Mouse (Mus musculus) forebrain, embryonic 14.5 days (tissue): ENCODE measurements around the gene Cd6. TPM values are rescaled to one million over a fixed set of nuclear protein-coding genes. Genes with fewer than 3 reads are reported as not detected.

ENCODE experiments used
- ATAC-seq: fragments of 200-750 bp; cut with Nextera tagmentation; 2 replicates; pipeline ENCODE4 v1.8.0; 2017; ENCODE audit warnings: mild to moderate bottlenecking, moderate library complexity
- DNase-seq: peaks from one replicate; pipeline ENCODE4 v3.0.0-alpha.2; 2015; ENCODE audit warnings: low spot score
- H3K27ac ChIP-seq: fragments of 300-500 bp; sonication (generic); 2 replicates; pipeline ENCODE4 v1.5.1; 2014; ENCODE audit warnings: low read depth, mild to moderate bottlenecking, control low read depth, low read length, moderate library complexity
- H3K27me3 ChIP-seq: fragments of 300-500 bp; sonication (generic); replicated peaks from 2 replicates; pipeline ENCODE4 v1.6.1; 2014; ENCODE audit warnings: low read length, control low read depth, mixed read lengths; ENCODE audit not compliant: control insufficient read depth, insufficient read depth
- H3K36me3 ChIP-seq: fragments of 300-500 bp; sonication (generic); 2 replicates; pipeline ENCODE4 v1.6.1; 2014; ENCODE audit warnings: low read length, control low read depth; ENCODE audit not compliant: control insufficient read depth, insufficient read depth
- H3K4me1 ChIP-seq: fragments of 300-500 bp; sonication (generic); 2 replicates; pipeline ENCODE4 v1.6.1; 2014; ENCODE audit warnings: antibody characterized with exemption, low read length, control low read depth; ENCODE audit not compliant: control insufficient read depth, insufficient read depth
- H3K4me2 ChIP-seq: fragments of 300-500 bp; sonication (generic); 2 replicates; pipeline ENCODE4 v1.6.1; 2014; ENCODE audit warnings: mild to moderate bottlenecking, control low read depth, low read length
- H3K4me3 ChIP-seq: fragments of 300-500 bp; sonication (generic); 2 replicates; pipeline ENCODE4 v1.5.1; 2014; ENCODE audit warnings: low read depth, low read length, control low read depth
- H3K9ac ChIP-seq: fragments of 300-500 bp; sonication (generic); 2 replicates; pipeline ENCODE4 v1.6.1; 2014; ENCODE audit warnings: mild to moderate bottlenecking, low read length, control low read depth, moderate library complexity
- H3K9me3 ChIP-seq: fragments of 300-500 bp; sonication (generic); replicated peaks from 2 replicates; pipeline ENCODE4 v1.6.1; 2016; ENCODE audit warnings: low read length, control low read depth, mixed read lengths; ENCODE audit not compliant: control insufficient read depth
- WGBS: fragments of 180-500 bp; shearing (Covaris S2); extraction: QIAGEN DNeasy Blood & Tissue Kit; methylation state at CpG from one replicate; pipeline ENCODE4 v1.1.7; 2014; 5-methylcytosine and 5-hydroxymethylcytosine counted together
- polyA plus RNA-seq: library from polyadenylated mRNA; unstranded; fragments of >200 nt; fragmentation: Nextera tagmentation; extraction: Ambion mirVana; gene quantifications from 2 replicates; pipeline ENCODE4 v1.2.1, GENCODE M21; 2014

Cd6 gene
- polyA plus RNA-seq, 1 experiment from 2014 or later, result not detected

DNA sequence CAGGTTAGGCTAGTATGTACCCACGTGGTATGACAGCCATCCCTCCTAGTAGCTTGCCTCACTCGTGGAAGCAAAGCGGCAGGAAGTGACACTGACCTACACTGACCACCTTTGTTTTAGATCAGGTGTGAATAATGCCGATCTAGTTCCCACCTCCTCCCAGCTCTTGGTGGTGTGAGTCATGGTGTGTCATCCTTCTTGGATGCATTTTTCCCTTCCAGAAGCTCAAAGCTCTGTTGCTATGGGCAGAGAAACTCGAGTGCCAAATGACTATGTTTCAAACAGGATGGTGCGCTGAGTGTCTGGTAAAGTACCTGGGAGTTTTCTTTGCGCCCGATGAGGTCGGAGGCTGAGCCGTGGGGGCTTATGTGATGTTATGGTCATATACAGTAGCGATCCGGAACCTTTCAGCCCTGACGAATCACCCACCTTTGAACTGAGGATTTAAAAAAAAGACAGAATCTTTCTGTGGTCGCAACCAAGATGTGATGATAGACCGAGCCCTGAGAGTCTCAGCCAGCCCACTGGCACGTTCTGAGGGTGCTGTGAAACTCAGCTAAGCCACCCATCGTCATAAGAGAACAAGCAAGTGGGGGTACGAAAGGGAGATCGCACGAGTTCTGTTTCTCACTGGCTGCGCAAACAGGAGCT lies 66.4 kb downstream of the Cd6 start:
- Histone ChIP-seq H3K27me3 (no peaks in the 10 kb centered on the region), H3K4me3 (no peak overlapping the region), H3K9me3 (no peaks in the 10 kb centered on the region), H3K9ac (no peak overlapping the region), H3K27ac (no peak overlapping the region), H3K4me1 (no peaks in the 10 kb centered on the region), H3K36me3 (no peaks in the 10 kb centered on the region), H3K4me2 (no peak overlapping the region)
- ATAC-seq (no peak), DNase-seq (no peak)
- WGBS, result 89% methylated on average over 21 of the region's 21 CpGs

DNA sequence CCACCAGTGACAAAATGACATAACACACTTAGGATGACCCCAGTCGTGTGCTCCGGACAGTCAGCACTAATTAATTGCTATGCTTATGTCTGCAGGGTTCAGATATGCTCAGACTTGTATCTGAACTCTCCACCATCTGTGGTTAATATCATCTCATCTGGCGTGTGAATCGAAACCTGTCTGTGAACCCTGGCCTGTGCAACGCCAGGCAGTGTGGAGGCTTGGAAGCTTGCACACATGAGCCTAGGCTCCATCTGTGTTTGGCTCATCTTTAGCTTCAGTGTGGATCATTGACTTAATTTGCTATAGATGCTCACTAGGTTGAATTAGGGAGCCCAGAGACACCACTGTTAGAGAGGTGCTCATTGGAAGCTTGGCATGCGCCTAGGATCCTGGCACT lies 67.4 kb downstream of the Cd6 start:
- no peaks in the 10 kb centered on the region for H3K9me3 ChIP-seq
- no peaks in the 10 kb centered on the region for H3K27me3 ChIP-seq
- no peaks in the 10 kb centered on the region for H3K36me3 ChIP-seq
- ATAC-seq (no peak), DNase-seq (no peak)
- H3K9ac ChIP-seq, result no peak overlapping the region
- H3K4me1 ChIP-seq, result no peaks in the 10 kb centered on the region
- no peak overlapping the region for H3K4me2 ChIP-seq
- H3K4me3 ChIP-seq, result no peak overlapping the region
- H3K27ac ChIP-seq, result no peak overlapping the region
- WGBS, result 79% methylated on average over 6 of the region's 6 CpGs

DNA sequence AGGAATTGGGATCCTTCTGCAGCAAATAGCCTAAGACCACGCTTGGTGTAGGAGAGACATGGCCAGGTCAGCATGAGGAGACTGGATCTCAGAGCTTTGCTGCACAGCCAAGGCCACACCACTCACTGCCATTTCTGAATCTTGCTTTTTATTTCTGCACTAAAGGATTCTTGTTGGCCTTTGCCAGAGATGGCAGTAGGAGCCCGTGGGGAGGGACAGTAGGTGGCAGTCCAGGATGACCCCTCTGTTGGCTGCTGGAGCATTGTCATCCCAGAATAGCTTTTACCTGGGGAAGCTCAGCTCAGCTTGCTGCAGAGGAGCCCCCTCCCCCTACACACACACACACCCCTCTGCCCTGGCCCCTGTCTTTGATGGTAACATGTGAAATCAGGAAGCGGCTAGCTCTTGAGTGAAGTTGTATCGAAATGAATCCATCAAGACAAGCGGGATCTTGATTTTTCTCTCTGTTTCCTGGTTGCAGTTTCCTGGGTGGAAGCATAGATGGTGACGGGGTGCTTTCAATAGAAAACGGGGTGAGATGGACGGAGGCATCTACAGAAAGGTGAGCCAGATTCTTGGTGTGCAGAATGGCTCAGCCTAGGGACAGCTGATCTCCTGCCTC lies 68.0 kb downstream of the Cd6 start:
- Histone ChIP-seq H3K4me1 (no peaks in the 10 kb centered on the region), H3K4me3 (no peak overlapping the region), H3K27me3 (no peaks in the 10 kb centered on the region), H3K9me3 (no peaks in the 10 kb centered on the region), H3K27ac (no peak overlapping the region), H3K36me3 (no peaks in the 10 kb centered on the region), H3K9ac (no peak overlapping the region), H3K4me2 (no peak overlapping the region)
- no peak for ATAC-seq
- no peak for DNase-seq
- 89% methylated on average over 8 of the region's 8 CpGs for WGBS

DNA sequence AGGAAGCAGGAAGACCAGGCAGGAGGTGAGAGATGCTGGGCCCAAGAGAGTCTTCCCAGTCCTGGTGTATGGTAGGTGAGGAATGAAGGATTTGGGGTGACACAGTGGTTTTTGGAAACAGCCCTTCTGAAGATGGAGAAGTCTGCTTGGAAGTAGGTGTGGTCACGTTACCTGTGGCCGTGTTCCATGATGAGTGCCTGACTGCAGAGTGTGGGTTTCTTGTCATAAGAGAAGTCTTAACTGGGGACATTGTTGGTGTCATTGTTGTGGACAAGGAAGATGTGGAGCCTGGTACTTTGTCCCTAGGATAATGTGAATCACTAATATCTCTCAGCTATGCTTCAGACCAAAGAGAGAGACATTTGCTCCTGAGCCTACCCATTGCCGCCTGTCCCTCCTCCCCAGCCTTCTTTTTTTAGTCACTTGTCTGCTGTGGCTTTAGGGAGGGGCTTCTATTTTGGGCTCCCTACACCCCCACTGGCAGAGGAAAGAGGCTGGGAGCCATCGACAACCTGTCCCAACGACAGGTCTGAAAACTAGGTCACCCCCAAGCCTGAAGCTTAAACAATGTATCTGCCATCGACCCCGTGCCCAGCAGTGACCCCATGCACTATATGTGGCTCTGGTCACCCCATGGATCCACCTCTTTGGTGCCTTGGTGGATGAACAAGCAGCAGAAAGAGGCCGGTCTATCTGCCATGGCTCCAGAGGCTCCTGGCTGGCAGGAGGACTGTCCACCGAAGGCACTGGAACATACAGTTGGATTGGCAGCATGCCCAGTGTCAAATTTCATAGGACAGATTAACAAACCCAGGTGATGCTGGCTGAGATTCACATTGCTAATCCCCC lies 69.7 kb downstream of the Cd6 start:
- Histone ChIP-seq H3K27ac (no peak overlapping the region), H3K9ac (no peak overlapping the region), H3K36me3 (no peaks in the 10 kb centered on the region), H3K9me3 (no peaks in the 10 kb centered on the region), H3K27me3 (no peaks in the 10 kb centered on the region), H3K4me1 (no peaks in the 10 kb centered on the region), H3K4me2 (no peak overlapping the region), H3K4me3 (no peak overlapping the region)
- 88% methylated on average over 9 of the region's 9 CpGs for WGBS
- ATAC-seq, result no peak
- no peak for DNase-seq

DNA sequence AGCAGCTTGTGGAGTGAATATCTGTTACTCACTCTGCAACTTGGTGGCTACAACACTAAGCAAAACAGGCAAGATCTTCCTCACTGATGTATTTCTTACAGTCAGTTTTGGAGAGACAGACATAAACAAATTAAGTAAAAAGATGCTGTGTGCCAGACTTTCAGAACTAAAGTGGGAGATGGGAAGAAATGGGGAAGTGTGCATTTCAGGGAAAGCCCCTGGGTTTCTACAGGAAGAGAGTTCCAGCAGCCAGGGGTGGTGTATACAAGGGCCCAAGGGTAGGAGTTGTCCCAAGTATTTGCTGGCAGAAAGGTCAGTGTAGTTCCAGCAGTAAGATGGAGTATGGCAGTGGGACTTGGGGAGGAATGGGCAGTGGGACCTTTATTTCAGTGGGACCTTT lies 70.3 kb downstream of the Cd6 start:
- no peak overlapping the region for H3K4me2 ChIP-seq
- no peak for DNase-seq
- no peak overlapping the region for H3K9ac ChIP-seq
- no peaks in the 10 kb centered on the region for H3K9me3 ChIP-seq
- H3K27ac ChIP-seq, result no peak overlapping the region
- H3K4me1 ChIP-seq, result no peaks in the 10 kb centered on the region
- no peak for ATAC-seq
- H3K36me3 ChIP-seq, result no peaks in the 10 kb centered on the region
- H3K27me3 ChIP-seq, result no peaks in the 10 kb centered on the region
- H3K4me3 ChIP-seq, result no peak overlapping the region

DNA sequence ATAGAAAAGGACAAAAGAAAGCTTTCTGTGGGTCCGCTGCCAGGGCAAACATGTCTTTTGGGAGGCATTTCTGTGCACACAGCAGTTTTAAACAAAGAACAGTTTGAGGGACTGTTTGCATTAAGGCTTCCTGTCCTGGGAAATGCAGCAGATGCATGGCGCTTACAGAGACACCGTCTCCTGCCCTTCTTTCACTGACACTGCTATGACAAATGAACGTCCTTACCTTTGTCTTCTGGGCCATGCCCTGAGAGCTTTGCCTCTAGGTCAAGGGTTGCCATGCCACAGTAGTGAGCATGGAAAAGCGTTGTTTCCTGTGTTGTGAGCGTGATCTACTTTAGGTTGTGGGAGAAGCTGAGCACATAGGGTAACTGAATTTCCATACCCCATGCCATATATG lies 71.2 kb downstream of the Cd6 start:
- Histone ChIP-seq H3K27ac (no peak overlapping the region), H3K9ac (no peak overlapping the region), H3K36me3 (no peaks in the 10 kb centered on the region), H3K4me1 (no peaks in the 10 kb centered on the region), H3K4me2 (no peak overlapping the region), H3K27me3 (no peaks in the 10 kb centered on the region), H3K9me3 (no peaks in the 10 kb centered on the region), H3K4me3 (no peak overlapping the region)
- DNase-seq (no peak), ATAC-seq (no peak)
- 72% methylated on average over 6 of the region's 6 CpGs for WGBS

DNA sequence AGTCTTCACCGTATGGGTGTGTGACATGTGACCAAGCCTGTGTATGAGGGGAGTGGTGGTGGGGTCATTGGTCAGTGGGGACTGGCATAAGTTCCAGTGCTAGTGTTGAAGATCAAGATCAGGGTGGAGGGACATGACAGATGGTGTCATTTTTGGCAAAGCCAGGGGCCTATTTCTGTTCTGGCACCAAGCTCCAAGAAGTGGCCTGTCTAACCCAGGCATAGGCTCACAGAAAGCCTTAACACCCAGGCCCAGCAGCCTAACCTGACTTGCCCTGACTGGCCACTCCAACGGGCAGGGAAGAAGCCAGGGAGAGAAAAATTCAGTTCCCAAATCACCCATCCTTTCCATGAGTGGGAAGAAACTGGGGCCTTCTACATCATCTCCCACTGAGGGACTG lies 72.3 kb downstream of the Cd6 start:
- ATAC-seq, result no peak
- no peak overlapping the region for H3K9ac ChIP-seq
- no peaks in the 10 kb centered on the region for H3K27me3 ChIP-seq
- H3K4me3 ChIP-seq, result no peak overlapping the region
- H3K4me1 ChIP-seq, result no peaks in the 10 kb centered on the region
- no peak overlapping the region for H3K4me2 ChIP-seq
- 89% methylated on average over 2 of the region's 2 CpGs for WGBS
- H3K36me3 ChIP-seq, result no peaks in the 10 kb centered on the region
- H3K9me3 ChIP-seq, result no peaks in the 10 kb centered on the region
- H3K27ac ChIP-seq, result no peak overlapping the region
- DNase-seq, result no peak

DNA sequence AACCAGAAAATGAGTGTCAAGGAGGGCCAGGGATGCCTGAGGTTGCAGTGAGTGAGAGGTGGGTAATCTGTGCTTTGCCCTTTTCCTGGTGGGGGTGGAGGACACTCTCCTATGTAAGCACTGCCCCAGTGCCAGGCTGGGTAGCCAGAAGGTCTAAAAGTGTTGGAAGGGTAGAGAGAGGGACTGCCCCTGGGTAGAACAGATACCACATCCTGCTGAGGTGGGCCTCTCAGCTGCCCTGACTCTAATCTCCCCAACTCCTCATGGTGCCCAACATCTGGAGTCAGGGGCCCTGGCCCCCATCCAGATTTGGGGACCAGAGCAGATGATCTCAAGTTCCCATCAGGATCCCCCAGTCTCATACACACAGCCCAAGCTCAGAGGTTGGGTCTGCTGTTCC lies 72.7 kb downstream of the Cd6 start:
- no peaks in the 10 kb centered on the region for H3K9me3 ChIP-seq
- no peaks in the 10 kb centered on the region for H3K27me3 ChIP-seq
- no peaks in the 10 kb centered on the region for H3K4me1 ChIP-seq
- no peak overlapping the region for H3K27ac ChIP-seq
- no peaks in the 10 kb centered on the region for H3K36me3 ChIP-seq
- no peak for DNase-seq
- no peak overlapping the region for H3K4me3 ChIP-seq
- no peak for ATAC-seq
- no peak overlapping the region for H3K9ac ChIP-seq
- H3K4me2 ChIP-seq, result no peak overlapping the region

DNA sequence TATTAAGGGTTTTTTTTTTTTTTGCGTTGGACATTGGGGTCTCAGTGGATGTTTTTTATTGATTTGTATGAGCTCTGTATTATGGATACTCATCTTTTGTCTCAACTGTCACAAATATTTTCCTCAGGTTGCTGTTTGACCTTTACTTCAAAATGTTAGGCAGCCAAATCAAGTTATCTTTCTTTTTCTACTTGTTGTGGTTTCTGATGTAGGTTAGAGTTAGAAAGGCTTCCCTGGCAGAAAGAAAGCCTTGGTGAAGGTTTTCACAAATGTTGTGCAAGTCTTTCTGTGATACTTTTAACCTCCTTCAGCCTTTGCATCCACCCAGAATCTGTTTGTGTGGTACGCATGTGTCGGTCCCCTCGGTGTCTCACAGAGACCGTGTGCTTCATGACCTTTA lies 77.2 kb downstream of the Cd6 start:
- H3K4me2 ChIP-seq, result no peak overlapping the region

More for the DNA sequence above, 77.2 kb downstream of the Cd6 start:
- DNase-seq (no peak), ATAC-seq (no peak)
- Histone ChIP-seq H3K4me3 (no peak overlapping the region), H3K4me1 (no peaks in the 10 kb centered on the region), H3K36me3 (no peaks in the 10 kb centered on the region), H3K27ac (no peak overlapping the region), H3K27me3 (no peaks in the 10 kb centered on the region), H3K9ac (no peak overlapping the region), H3K9me3 (no peaks in the 10 kb centered on the region)
- 97% methylated on average over 5 of the region's 5 CpGs for WGBS
